Mouse (Mus musculus): Measurements from ENCODE around the gene Gm10271.

Gene Gm10271

GRCm38 (mm10) chr10:116972509-116972908, at the start of gene Gm10271:
Gene Gm10271 (minus strand): TSS chr10:116972609.
- DNase-seq: no peak

DNA sequence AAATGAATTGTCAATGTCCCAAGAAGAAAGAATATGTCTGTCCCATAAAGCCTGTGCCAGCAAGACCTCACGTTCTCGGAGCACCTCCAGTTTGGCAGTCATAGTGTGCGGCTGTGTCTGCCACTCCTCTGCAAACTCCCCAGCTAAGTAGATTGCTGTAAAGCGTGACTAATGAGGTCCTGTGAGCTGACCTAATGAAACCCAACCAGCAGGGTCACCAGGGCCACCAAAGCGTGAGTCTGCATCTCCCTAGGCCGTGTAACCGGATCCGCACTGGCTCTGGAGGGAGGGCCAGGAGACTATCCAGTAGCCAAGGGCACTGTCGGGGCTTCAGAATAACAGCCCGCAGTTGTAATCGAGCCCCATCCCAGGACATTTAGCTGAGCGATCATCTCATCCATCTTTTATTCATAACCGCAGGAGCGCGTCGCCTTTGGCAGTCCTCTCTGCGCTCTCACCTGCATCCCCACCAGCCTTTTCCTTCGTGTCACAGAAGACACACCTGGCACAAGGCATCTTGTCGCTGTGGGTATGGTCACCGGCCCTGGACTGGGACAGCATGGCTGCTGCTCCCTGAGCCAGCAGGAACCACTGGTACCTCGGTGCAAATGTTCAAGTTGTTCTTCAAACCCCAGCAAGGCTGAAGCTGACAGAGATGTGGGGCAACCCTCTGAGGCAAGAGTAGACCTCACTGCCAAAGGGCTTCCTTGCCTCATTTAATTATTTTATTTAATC, 48.8 kb upstream of the Gm10271 start:
- DNase-seq: no peak

- no peak for DNase-seq
Measured at GRCm38 (mm10) chr10:117018281-117018840, 46.0 kb upstream of the Gm10271 start.

DNA sequence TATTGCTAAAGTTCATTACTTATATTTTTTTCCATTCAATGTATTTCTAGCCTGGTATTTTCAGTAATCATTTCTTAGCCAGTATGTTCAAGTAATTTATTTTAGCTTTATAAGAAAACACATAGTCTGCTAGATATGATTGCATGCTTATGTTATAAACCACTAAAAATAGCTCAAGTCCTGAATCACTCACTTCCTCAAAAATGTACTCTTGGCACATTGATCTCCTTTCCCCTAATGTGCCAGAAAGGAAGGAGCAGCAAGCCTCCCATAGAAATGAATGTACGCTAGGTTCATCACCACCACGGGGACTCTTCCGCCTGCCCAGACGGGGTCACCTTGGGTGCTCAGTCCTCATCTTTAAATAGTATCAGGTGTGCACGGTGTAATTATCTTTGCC, 42.2 kb upstream of the Gm10271 start:
- no peak for DNase-seq

DNA sequence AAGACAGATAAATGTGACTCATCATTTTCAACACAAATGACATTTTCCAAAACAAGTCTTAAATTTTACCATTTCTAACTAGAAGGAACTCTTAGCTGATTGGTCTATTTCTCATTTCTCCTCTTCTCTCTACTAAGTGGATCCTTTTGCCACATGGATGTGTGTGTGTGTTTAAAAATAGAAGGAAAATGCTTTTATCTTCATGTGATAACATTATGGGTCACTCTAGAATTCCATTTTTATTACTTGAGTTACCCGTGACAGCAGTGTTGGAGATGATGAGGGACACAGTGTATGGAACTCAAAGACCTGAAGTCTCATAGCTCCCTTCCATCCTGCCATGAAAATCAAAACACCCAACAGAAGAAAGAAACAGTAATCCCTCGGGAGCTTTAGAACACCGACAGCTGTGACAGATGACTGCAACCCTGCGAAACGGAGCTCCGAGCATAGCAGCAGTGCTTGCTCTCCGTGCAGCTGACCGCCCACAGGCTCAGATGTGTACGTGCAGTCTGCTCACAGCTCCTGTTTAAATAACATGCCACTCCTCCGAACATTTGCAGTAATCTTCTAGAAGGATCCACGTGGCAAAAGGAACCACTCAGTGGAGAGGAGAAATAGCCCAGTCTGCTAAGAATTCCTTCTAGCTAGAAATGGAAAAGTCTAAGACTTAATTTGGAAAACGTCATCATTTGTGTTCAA, 41.4 kb upstream of the Gm10271 start:
- DNase-seq: peak; percentile 67

DNA sequence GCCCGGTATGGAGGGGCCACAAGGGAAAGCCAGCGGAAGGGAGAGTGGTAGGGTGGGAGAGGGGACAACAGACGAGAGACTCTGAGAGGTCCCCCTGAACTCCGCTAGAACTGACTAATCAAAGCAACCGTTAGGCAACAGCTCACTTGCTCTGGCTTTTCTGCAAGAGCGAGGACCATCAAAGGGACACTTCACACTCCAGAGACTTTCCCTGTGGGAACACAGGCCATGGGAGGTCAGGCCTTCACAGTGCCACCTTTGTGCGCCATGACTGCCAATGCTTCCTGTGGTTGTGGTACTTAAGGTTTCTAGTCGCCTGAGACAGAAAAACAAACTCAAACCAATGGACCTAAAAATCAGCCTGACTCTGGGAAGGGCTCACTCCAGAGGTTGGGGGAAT, 38.6 kb upstream of the Gm10271 start:
- no peak for DNase-seq

DNA sequence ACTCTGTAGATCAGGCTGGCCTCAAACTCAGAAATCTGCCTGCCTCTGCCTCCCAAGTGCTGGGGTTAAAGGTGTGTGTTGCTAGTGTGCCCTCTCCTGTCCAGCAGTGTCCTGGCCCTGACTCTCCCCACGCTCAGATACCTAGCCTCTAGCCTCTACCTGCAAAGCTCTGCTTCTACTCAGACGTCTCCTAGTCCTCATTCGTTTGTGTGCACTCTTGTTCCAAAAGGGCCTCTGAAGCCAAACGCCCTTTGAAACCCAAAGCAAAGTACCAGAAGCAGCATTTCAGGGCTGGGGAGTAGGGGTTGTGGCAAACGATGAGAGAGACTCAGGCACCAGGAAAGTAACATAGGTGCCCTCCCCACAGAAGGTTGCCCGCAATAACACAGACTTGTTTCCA, 37.3 kb upstream of the Gm10271 start:
- no peak for DNase-seq

DNA sequence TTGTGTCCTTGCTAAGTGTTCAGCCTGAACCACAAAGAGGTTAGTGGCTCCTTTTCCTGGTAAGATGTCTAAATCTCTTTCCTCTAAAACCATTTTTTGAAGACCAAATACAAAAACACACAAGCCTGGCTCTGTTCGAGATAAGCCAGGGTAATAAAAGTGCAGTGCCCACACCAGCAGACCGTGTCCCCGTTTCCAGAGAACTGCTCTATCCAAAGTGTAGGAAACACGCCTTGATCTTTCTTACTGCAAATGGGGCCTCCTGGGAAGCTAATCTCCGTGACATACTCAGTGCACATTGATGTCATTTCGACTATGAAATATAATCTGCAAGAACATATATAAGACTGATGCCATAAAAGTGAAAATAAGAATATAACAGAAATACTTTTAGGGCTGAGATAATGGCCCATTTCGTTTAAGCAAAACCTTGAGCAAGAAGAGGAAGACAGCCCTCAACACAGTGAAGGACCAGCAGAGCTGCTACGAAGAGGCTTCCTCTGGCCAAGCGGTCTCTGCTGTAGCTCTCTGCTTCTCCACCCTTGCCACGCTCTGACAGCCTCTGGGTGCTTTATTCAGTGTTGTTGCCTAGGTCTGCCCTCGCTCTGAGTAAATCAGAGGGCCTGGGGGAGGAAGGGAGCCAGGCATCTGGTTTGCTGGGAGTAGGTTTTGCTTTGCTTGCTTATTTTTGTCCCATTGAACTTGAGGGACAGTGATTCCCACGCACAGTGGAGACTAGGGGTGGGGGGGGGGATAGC, 33.5 kb upstream of the Gm10271 start:
- DNase-seq: no peak

GRCm38 (mm10) chr10:117004695-117005094, 32.3 kb upstream of the Gm10271 start:
- no peak for DNase-seq

GRCm38 (mm10) chr10:117000975-117001374, 28.6 kb upstream of the Gm10271 start:
- peak; percentile 40 for DNase-seq

GRCm38 (mm10) chr10:116998716-116999455, 26.5 kb upstream of the Gm10271 start:
- no peak for DNase-seq

GRCm38 (mm10) chr10:116996236-116996600, 23.8 kb upstream of the Gm10271 start:
- no peak for DNase-seq

GRCm38 (mm10) chr10:116995584-116996235, 23.3 kb upstream of the Gm10271 start:
- no peak for DNase-seq

DNA sequence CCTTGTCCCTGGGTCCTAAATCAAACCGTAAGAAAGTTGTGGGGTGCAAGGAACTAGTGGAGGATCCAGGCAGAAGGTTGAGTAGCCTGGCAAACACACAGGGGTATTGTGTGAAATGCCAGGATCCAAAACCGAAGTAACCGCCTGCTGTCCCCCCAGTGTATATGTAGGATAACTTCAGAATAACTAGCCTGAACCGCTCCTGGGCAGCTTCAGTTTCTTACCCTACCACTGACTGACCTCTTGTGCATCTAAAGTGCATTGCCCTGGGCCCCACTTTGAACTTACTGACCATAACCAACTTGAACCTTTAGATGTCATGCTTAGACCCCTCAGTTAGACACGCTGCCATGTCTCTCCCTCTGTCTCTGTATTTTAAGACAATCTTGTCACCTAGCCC, 22.8 kb upstream of the Gm10271 start:
- DNase-seq: no peak

DNA sequence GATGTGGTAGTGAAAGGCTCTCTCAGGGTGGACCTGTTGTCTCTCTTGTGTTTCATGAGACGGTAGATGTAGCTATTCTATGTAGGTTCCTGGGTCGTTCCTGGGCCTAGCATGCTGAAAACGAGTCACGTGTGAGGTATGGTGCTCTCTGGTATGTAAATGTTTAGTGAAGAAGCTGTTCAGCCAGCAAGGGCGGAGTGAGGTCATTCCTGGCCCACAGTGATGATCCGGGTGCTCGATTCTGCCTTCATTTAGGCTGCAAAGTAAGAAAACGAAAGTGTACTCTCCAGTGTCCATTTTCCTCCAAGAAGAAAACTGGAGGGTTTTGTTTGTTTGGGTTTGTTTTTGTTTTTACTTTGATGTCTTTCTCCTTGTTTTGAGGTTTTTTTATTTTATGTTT, 21.6 kb upstream of the Gm10271 start:
- DNase-seq: no peak

DNA sequence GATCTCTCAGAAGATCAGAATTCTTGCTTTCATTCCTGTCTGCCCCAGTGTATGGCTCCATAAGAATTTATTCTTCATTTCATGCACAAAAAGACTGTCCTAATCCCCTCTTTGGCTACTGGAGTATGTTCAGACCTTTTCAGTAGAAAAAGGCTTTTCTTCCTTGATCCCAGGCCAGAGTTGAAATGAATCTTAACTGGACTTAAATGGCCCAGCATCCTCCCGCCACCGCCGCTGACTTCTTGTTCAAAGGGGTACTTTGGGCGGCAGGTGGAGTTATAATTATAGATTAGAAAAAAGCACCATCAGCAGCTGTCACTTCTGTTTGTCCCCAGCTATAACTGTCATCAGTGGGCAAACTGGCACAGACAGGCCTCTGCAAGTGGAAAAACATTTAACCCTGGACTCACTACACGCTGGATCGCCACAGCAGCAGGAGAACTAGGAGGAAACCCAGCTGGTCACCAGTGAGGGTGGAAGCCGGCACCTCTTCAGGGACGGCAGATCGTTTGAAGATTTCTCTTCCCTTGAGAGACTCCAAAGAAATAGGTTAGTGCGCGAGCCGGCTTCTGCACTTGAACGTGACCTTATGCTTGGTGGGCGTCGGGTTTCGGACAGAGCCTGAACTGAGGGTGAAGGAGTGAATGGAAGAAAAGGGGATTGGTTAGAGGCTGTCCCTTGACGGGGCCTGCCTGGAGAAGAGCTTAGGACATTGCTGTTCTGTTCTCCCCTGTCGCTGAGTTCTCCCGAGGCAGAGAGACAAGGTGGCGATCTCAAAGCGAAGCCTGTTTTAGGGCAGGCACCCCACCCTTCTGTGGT, 14.1 kb upstream of the Gm10271 start, which contains the start of gene Best3:
Gene Best3 (plus strand): TSS at position 51 of the 819 bp plus-strand sequence.
- DNase-seq: no peak

GRCm38 (mm10) chr10:116984836-116985235, 12.4 kb upstream of the Gm10271 start:
- DNase-seq: no peak

GRCm38 (mm10) chr10:116982526-116982925, 10.1 kb upstream of the Gm10271 start:
- no peak for DNase-seq

DNA sequence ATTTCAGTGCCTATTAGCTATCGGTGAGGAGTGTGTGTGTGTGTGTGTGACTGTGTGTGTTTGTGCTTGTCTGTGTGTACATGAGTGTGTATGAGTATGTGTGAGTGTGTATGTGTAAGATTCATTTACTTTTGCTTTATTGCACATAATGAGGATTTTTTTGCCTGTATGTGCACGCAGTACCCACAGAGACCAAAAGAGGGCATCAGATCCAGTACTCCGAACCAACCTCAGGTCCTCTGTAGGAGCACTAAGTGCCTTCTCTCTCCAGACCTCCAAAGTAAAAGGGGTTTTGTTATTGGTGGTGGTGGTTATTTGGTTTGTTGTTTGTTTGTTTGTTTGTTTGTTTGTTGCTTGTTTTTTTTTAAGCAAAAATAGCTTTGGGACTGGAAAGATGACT, 8.5 kb upstream of the Gm10271 start:
- no peak for DNase-seq

GRCm38 (mm10) chr10:116980273-116980672, 7.9 kb upstream of the Gm10271 start:
- no peak for DNase-seq

DNA sequence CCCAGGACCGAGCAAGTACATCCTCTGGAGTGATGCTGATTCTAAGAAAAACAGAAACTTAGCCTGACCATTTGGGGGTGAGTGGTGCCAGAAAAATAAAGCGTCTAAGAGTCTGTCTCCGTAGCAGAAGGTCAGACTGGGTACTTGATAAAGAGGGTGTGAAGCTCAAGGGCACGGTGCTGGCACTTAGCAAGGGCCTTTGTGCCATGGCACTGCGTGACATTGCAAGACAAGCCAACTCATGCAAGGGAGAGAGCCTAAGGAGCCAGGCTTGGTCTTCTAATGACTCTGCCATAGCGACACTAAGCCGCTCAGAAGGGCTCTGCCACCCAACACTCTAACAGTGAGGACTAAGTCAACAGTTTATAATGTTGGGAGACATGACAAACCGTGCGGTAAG, 6.4 kb upstream of the Gm10271 start:
- DNase-seq: no peak
